Mouse (Mus musculus) bone marrow, adult 2 months (tissue): ENCODE results near the gene Traf3ip3. TPM values are rescaled to one million over a fixed set of nuclear protein-coding genes. Genes with fewer than 3 reads are reported as not detected.

Experiments
- H3K27ac ChIP-seq: fragments of 200-500 bp; 2 replicates; pipeline ENCODE4 v1.5.1; 2012; ENCODE audit warnings: low read depth, mild to moderate bottlenecking, control low read depth, inconsistent platforms, low read length; ENCODE audit not compliant: control insufficient read depth, poor library complexity, insufficient read depth
- H3K4me1 ChIP-seq: fragments of 200-500 bp; 2 replicates; pipeline ENCODE4 v1.6.1; 2011; ENCODE audit warnings: low read length; ENCODE audit not compliant: control insufficient read depth, insufficient read depth
- H3K4me3 ChIP-seq: fragments of 200-500 bp; replicated peaks from 2 replicates; pipeline ENCODE3; 2011; ENCODE audit warnings: mild to moderate bottlenecking, low read depth, low read length, control low read depth; ENCODE audit not compliant: control insufficient read depth
- CTCF ChIP-seq: fragments of 200-500 bp; IDR thresholded peaks from 2 replicates; pipeline ENCODE4 v1.5.1; 2011; ENCODE audit warnings: low read length, control low read depth; ENCODE audit not compliant: control insufficient read depth, insufficient read depth
- POLR2A ChIP-seq: fragments of 200-500 bp; IDR thresholded peaks from 2 replicates; pipeline ENCODE4 v1.6.1; 2011; ENCODE audit warnings: low read depth, mild to moderate bottlenecking, control low read depth, low read length, borderline replicate concordance; ENCODE audit not compliant: control insufficient read depth
- WGBS: fragments of 180-500 bp; shearing (Covaris S2); methylation state at CpG from one replicate; pipeline ENCODE4 v1.1.7; 2018; 5-methylcytosine and 5-hydroxymethylcytosine counted together
- polyA plus RNA-seq: library from polyadenylated mRNA; stranded (reverse); fragments of >200 nt; gene quantifications from 2 replicates; pipeline ENCODE4 v1.2.4, GENCODE M21; 2011; ENCODE audit warnings: low replicate concordance; ENCODE audit not compliant: missing spikeins, insufficient read depth, insufficient read length

Gene Traf3ip3
- polyA plus RNA-seq, 1 experiment, result 119 TPM

DNA sequence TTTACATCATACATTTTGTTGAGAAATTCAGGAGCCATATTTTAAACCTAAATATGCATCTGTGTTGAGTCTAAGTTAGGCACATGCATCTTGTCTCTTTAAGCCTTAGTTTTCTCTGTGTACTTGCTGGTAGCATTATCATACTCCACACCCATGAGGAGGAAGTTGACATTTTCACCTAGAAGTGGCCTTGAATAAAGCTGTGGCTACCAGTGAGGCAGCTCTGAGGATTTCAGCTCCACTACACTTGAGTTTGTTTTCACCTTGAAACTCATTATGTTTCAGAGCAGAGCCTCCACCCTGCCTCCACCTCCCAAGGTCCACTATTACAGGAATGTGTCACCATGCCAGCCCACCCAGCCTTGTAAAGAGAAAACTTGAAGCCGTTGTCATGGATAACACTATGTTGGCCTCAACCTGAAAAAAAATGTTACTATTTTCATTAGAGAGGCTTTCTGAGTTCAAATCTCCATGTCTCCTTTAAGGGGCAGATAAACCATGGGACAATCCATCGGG lies 32.7 kb upstream of the Traf3ip3 start:
- H3K4me3 ChIP-seq, result no peak overlapping the region
- WGBS, result 83% methylated on average over 2 of the region's 2 CpGs
- H3K27ac ChIP-seq, result peak overlapping the region; percentile 49; the same call in 1 of the 2 replicates
- TF ChIP-seq POLR2A (no peak), CTCF (no peak)
- peaks cover 1% of the 10 kb centered on the region; the same call in 1 of the 2 replicates for H3K4me1 ChIP-seq

DNA sequence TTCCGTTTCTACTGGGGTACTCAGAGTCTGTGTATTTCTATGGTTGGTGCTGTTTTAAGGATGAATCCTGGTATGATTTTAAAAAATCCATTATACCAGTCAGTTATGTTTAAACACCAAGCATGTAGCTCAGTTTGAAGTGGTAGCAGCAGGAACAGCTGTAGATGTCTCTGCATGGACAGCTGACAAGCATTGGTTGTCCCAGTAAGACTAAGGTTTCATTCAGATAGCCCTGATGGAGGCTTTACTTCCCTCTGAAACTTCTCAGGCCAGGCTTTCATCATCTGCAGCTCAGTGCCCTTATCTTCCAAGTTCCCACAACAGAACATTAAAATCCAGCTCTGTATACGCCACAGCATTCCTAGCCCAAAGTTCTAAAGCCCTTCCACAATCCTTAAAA lies 31.2 kb upstream of the Traf3ip3 start:
- H3K27ac ChIP-seq, result no peak overlapping the region
- 69% methylated on average over 2 of the region's 2 CpGs for WGBS
- TF ChIP-seq CTCF, result no peak
- no peak for TF ChIP-seq POLR2A
- no peak overlapping the region for H3K4me3 ChIP-seq
- H3K4me1 ChIP-seq, result peaks cover 1% of the 10 kb centered on the region; the same call in 1 of the 2 replicates

DNA sequence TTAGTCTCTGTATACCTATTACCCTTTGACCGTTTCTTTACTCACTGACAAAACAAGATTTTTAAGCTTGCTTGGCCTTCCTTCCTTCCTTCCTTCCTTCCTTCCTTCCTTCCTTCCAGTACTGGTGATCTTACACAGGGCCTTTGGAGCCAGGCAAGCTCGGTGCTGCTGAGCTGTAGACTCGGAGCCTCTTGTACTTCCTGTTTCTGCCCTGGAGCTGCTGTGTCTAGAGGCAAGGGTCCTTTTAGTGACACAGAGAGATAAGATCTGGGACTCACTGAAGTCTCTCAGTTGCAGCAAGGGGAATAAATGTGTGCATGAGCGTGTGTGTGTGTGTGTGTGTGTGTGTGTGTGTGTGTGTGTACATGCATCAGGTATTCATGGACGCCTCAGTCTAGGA lies 29.4 kb upstream of the Traf3ip3 start:
- H3K4me3 ChIP-seq, result no peak overlapping the region
- TF ChIP-seq POLR2A, result no peak
- no peak for TF ChIP-seq CTCF
- H3K27ac ChIP-seq, result no peak overlapping the region
- H3K4me1 ChIP-seq, result peaks cover 1% of the 10 kb centered on the region; the same call in 1 of the 2 replicates
- WGBS, result 17% methylated on average over 5 of the region's 5 CpGs

DNA sequence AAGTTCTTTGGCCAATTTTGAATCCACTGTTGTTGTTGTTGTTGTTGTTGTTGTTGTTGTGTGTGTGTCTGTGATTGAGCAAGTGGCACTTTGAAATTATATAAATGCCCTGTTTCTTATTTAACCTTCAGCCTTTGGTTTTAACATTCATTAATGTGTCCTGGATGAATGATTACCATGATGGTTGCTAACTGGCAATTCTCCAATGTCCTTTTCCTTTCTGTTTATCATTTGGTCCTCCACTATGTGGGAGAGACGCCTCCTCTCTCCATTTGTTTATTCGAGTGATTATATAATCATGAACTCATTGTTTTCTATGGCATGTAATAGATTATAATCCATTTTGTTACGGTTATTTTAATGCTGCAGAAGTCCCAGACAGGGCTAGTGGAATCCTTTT lies 29.0 kb upstream of the Traf3ip3 start:
- Histone ChIP-seq H3K4me3 (no peak overlapping the region), H3K27ac (no peak overlapping the region), H3K4me1 (peaks cover 1% of the 10 kb centered on the region; the same call in 1 of the 2 replicates)
- 48% methylated on average over 3 of the region's 3 CpGs for WGBS
- no peak for TF ChIP-seq POLR2A
- no peak for TF ChIP-seq CTCF

DNA sequence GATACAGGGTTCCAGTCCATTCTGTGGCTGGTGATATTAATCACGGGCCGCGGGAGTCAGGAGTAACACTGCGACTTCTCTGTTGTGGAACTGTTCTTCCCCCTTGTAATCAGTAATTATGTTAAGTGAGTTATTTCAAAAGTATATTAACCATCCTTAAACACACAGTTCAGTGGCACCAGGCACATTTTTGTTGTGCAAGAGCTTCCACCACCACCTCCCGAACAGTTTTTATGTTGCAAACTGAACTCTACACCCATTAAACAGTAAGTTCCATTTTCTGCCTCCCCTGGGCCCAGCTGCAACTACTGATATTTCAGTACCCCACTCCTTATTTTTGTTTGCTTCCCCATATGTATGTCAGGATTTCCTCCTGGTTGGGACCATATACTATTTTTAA lies 28.1 kb upstream of the Traf3ip3 start:
- TF ChIP-seq POLR2A (no peak), CTCF (no peak)
- Histone ChIP-seq H3K4me3 (no peak overlapping the region), H3K4me1 (peaks cover 1% of the 10 kb centered on the region; the same call in 1 of the 2 replicates), H3K27ac (no peak overlapping the region)
- 51% methylated on average over 5 of the region's 5 CpGs for WGBS

DNA sequence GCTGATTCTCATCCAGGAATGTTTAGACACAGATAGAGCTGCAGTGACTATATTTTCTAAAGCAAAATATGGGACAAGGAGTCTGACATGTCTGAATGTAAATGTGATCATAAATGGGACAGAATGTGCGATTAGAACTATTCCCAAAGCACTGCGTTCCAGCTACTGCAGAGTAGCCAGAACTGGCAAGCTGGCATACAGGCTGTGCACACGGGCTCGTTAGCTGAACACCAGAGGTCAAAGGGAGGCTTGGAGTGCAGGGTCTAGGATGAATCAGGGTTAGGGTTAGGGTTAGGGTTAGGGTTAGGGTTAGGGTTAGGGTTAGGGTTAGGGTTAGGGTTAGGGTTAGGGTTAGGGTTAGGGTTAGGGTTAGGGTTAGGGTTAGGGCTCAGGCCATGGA lies 26.0 kb upstream of the Traf3ip3 start:
- WGBS, result 87% methylated on average over 4 of the region's 4 CpGs
- H3K4me3 ChIP-seq, result no peak overlapping the region
- no peak overlapping the region for H3K27ac ChIP-seq
- no peak for TF ChIP-seq CTCF
- TF ChIP-seq POLR2A, result no peak
- peaks cover 1% of the 10 kb centered on the region; the same call in 1 of the 2 replicates for H3K4me1 ChIP-seq

DNA sequence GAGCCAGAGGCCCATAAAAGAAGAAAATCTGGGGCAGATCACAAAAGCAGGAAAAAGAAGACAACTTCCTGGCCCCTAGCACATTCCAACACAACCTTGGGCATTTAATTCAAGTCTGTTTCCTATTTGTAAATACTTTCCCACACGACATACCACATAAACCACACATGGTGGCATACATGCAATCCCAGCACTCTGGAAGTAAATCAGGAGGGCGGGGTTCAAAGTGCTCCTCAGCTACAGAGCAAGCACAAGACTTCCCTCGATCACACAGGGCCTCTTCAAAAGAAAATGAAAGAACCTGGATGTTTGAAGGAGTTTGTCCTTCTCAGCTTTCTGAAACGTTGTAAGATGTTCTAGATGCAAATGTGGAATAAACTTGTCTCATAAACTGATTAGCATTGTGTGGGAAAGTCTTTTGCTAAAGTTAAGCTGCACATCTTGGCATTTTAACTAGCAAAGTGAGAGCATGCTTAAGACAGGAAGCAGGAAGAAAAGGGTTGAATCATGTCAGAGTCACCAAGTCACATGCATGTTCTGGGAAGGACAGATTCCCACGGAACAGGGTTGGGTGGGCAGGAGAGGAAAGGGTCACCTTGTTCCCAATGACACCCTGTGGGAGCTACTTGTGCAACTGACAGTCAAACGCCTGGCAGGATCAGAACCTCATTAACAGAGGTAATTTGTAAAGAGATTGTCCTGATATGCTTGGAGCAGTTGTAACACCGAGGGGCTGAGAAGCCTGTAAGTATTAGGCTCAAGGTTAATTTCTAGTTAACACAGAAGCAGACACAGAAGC lies 25.4 kb upstream of the Traf3ip3 start:
- peaks cover 1% of the 10 kb centered on the region; the same call in 1 of the 2 replicates for H3K4me1 ChIP-seq
- H3K4me3 ChIP-seq, result no peak overlapping the region
- TF ChIP-seq POLR2A, result no peak
- TF ChIP-seq CTCF, result no peak
- WGBS, result 32% methylated on average over 7 of the region's 7 CpGs
- H3K27ac ChIP-seq, result no peak overlapping the region

DNA sequence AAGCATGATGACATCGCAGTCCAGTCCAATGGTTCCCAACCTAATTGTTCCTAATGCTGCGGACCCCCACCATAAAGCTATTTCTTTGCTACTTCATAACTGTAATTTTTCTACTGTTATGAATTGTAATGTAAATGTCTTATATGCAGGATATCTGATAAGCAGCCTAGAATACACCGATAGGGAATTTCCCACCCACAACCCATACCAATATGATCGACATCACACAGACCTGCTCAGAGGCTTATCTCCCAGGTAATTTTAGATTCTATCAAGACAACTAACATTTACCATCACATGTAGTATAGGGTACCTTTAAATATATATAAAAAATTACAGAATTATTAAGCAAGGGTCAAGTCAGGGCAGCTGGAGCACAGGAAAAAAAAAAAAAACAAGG lies 24.6 kb upstream of the Traf3ip3 start:
- WGBS, result 83% methylated on average over 4 of the region's 4 CpGs
- no peak for TF ChIP-seq CTCF
- no peak for TF ChIP-seq POLR2A

More for the DNA sequence above, 24.6 kb upstream of the Traf3ip3 start:
- no peak overlapping the region for H3K27ac ChIP-seq
- H3K4me3 ChIP-seq, result no peak overlapping the region
- no peaks in the 10 kb centered on the region; the same call in 1 of the 2 replicates for H3K4me1 ChIP-seq
